Mouse (Mus musculus) kidney, postnatal 0 days (tissue): ENCODE results near the gene Gcgr. TPM values are rescaled to one million over a fixed set of nuclear protein-coding genes. Genes with fewer than 3 reads are reported as not detected.

Experiments used
- ATAC-seq: fragments of 200-750 bp; cut with Nextera tagmentation; replicated peaks from 2 replicates; pipeline ENCODE4 v1.8.0; 2017; ENCODE audit warnings: low read depth, moderate number of reproducible peaks, moderate TSS enrichment, moderate library complexity; ENCODE audit not compliant: low FRiP score
- DNase-seq: peaks from one replicate; pipeline ENCODE4 v3.0.0-alpha.2; 2016; ENCODE audit warnings: low spot score
- H3K27ac ChIP-seq: fragments of 300-500 bp; sonication (generic); 2 replicates; pipeline ENCODE4 v1.5.1; 2014; ENCODE audit warnings: mild to moderate bottlenecking
- H3K27me3 ChIP-seq: fragments of 300-500 bp; sonication (generic); 2 replicates; pipeline ENCODE4 v1.6.1; 2014; ENCODE audit warnings: low read length, mixed read lengths; ENCODE audit not compliant: insufficient read depth
- H3K36me3 ChIP-seq: fragments of 300-500 bp; sonication (generic); 2 replicates; pipeline ENCODE4 v1.6.1; 2014; ENCODE audit warnings: low read length, mixed read lengths; ENCODE audit not compliant: insufficient read depth
- H3K4me1 ChIP-seq: fragments of 300-500 bp; sonication (generic); replicated peaks from 2 replicates; pipeline ENCODE4 v1.6.1; 2014; ENCODE audit warnings: antibody characterized with exemption, low read length, mixed read lengths; ENCODE audit not compliant: insufficient read depth
- H3K4me2 ChIP-seq: fragments of 300-500 bp; sonication (generic); 2 replicates; pipeline ENCODE4 v1.6.1; 2014; ENCODE audit warnings: mild to moderate bottlenecking, low read length, moderate library complexity, mixed read lengths
- H3K4me3 ChIP-seq: fragments of 300-500 bp; sonication (generic); replicated peaks from 2 replicates; pipeline ENCODE4 v1.5.1; 2014; ENCODE audit warnings: low read depth, low read length
- H3K9ac ChIP-seq: fragments of 300-500 bp; sonication (generic); 2 replicates; pipeline ENCODE4 v1.6.1; 2014; ENCODE audit warnings: low read depth, low read length
- H3K9me3 ChIP-seq: fragments of 300-500 bp; sonication (generic); replicated peaks from 2 replicates; pipeline ENCODE4 v1.6.1; 2016; ENCODE audit warnings: low read length, inconsistent platforms, mixed read lengths
- CTCF ChIP-seq: IDR thresholded peaks from 2 replicates; pipeline ENCODE4 v1.5.1; 2016; ENCODE audit warnings: antibody characterized with exemption, low read depth, mild to moderate bottlenecking, moderate library complexity
- WGBS: fragments of 180-500 bp; shearing (Covaris S2); extraction: QIAGEN DNeasy Blood & Tissue Kit; methylation state at CpG from one replicate; pipeline ENCODE4 v1.1.7; 2014; 5-methylcytosine and 5-hydroxymethylcytosine counted together
- polyA plus RNA-seq: library from polyadenylated mRNA; unstranded; fragments of >200 nt; fragmentation: Nextera tagmentation; extraction: Ambion mirVana; gene quantifications from 2 replicates; pipeline ENCODE4 v1.2.1, GENCODE M21; 2015

The Gcgr gene
- polyA plus RNA-seq, 1 experiment from 2014 or later = 6.6 TPM

- H3K9me3 ChIP-seq = no peaks in the 10 kb centered on the region
- ATAC-seq = no peak
- H3K4me2 ChIP-seq = no peak overlapping the region
- H3K27ac ChIP-seq = peak overlapping the region; percentile 15; the same call in 1 of the 2 replicates
- no peak overlapping the region for H3K4me3 ChIP-seq
- H3K27me3 ChIP-seq = no peaks in the 10 kb centered on the region
- no peaks in the 10 kb centered on the region for H3K4me1 ChIP-seq
- 57% methylated on average over 6 of the region's 6 CpGs for WGBS
- peaks cover 28% of the 10 kb centered on the region for H3K36me3 ChIP-seq
- no peak for DNase-seq
- TF ChIP-seq CTCF = no peak
- H3K9ac ChIP-seq = no peak overlapping the region
These were observed 29.5 kb upstream of the Gcgr start for GRCm38 (mm10) chr11:120501018-120501417.

DNA sequence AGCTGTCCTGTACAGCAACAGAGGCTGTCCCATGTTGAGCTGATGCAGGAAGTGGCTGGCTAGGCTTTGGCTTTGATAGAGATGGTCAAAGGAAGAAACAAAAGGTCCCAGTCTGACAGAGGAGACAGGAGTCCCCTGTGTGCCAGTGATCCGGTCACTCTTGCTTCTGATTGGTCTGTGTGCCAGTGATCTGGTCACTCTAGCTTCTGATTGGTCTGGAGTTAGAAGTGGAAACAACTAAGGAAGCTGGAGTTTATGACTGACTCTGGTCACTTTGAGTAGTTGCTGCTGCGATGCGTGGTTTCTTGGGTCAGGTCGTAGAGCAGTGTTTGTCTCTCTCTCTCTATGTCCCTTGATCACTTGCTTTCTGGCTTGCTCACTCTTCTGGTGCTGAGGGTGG lies 28.8 kb upstream of the Gcgr start:
- peaks cover 21% of the 10 kb centered on the region for H3K36me3 ChIP-seq
- H3K4me3 ChIP-seq = no peak overlapping the region
- no peak overlapping the region for H3K4me2 ChIP-seq
- no peak overlapping the region for H3K9ac ChIP-seq
- ATAC-seq = no peak
- no peak overlapping the region for H3K27ac ChIP-seq
- no peaks in the 10 kb centered on the region for H3K9me3 ChIP-seq
- no peaks in the 10 kb centered on the region for H3K4me1 ChIP-seq
- TF ChIP-seq CTCF = no peak
- H3K27me3 ChIP-seq = no peaks in the 10 kb centered on the region
- no peak for DNase-seq
- WGBS = 72% methylated on average over 4 of the region's 4 CpGs

- no peak for TF ChIP-seq CTCF
- Histone ChIP-seq H3K4me3 (no peak overlapping the region), H3K27ac (no peak overlapping the region), H3K4me2 (no peak overlapping the region), H3K27me3 (no peaks in the 10 kb centered on the region), H3K9me3 (no peaks in the 10 kb centered on the region), H3K9ac (no peak overlapping the region), H3K36me3 (no peaks in the 10 kb centered on the region), H3K4me1 (no peaks in the 10 kb centered on the region; the same call in 1 of the 2 replicates)
- ATAC-seq (no peak), DNase-seq (no peak)
- WGBS = 83% methylated on average over 3 of the region's 3 CpGs
These were observed 24.8 kb upstream of the Gcgr start for GRCm38 (mm10) chr11:120505661-120506060.

DNA sequence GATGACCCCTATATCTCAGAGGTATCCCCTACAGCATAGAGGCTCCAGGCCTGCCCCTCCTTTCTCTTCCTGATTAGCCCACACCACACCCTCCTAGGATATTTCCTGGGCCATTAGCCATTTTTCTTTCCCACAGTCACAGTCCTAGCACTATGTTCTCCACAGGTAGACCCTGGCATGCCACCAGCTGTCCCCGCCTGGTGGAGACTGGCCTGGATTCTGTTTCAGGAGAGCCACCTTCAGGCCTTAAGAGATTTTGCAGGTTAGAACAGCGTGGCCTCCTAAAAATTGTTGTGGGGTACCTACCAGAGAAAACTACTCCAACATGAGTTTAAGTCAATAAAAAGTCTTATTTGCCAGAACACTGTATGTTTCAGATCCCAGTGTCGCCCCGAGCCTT lies 23.6 kb upstream of the Gcgr start:
- no peak overlapping the region for H3K9ac ChIP-seq
- peak; percentile 69 for TF ChIP-seq CTCF
- no peaks in the 10 kb centered on the region; the same call in 1 of the 2 replicates for H3K4me1 ChIP-seq
- no peak overlapping the region for H3K27ac ChIP-seq
- no peak overlapping the region for H3K4me2 ChIP-seq
- peak; percentile 48; the same call in 1 of the 2 replicates for ATAC-seq
- 57% methylated on average over 4 of the region's 4 CpGs for WGBS
- H3K36me3 ChIP-seq = no peaks in the 10 kb centered on the region
- no peaks in the 10 kb centered on the region for H3K27me3 ChIP-seq
- peak; percentile 60 for DNase-seq
- no peak overlapping the region for H3K4me3 ChIP-seq
- H3K9me3 ChIP-seq = no peaks in the 10 kb centered on the region

GRCm38 (mm10) chr11:120507611-120508289 lies 22.7 kb upstream of the Gcgr start:
- Histone ChIP-seq H3K27ac (no peak overlapping the region), H3K27me3 (no peaks in the 10 kb centered on the region), H3K36me3 (no peaks in the 10 kb centered on the region), H3K4me1 (no peaks in the 10 kb centered on the region; the same call in 1 of the 2 replicates), H3K4me3 (no peak overlapping the region), H3K4me2 (no peak overlapping the region), H3K9ac (no peak overlapping the region), H3K9me3 (no peaks in the 10 kb centered on the region)
- DNase-seq (no peak), ATAC-seq (no peak; the same call in 1 of the 2 replicates)
- 62% methylated on average over 13 of the region's 13 CpGs for WGBS
- TF ChIP-seq CTCF = no peak

- no peak overlapping the region for H3K27ac ChIP-seq
- H3K4me1 ChIP-seq = no peaks in the 10 kb centered on the region; the same call in 1 of the 2 replicates
- H3K36me3 ChIP-seq = no peaks in the 10 kb centered on the region
- H3K9ac ChIP-seq = no peak overlapping the region
- H3K27me3 ChIP-seq = no peaks in the 10 kb centered on the region
- ATAC-seq (no peak), DNase-seq (no peak)
- no peak for TF ChIP-seq CTCF
- no peaks in the 10 kb centered on the region for H3K9me3 ChIP-seq
- no peak overlapping the region for H3K4me2 ChIP-seq
- H3K4me3 ChIP-seq = no peak overlapping the region
- WGBS = 84% methylated on average over 9 of the region's 9 CpGs
These were observed 22.1 kb upstream of the Gcgr start for GRCm38 (mm10) chr11:120508290-120508870.
